Mouse (Mus musculus): Measurements from ENCODE around the gene Ap1g2.

DNA sequence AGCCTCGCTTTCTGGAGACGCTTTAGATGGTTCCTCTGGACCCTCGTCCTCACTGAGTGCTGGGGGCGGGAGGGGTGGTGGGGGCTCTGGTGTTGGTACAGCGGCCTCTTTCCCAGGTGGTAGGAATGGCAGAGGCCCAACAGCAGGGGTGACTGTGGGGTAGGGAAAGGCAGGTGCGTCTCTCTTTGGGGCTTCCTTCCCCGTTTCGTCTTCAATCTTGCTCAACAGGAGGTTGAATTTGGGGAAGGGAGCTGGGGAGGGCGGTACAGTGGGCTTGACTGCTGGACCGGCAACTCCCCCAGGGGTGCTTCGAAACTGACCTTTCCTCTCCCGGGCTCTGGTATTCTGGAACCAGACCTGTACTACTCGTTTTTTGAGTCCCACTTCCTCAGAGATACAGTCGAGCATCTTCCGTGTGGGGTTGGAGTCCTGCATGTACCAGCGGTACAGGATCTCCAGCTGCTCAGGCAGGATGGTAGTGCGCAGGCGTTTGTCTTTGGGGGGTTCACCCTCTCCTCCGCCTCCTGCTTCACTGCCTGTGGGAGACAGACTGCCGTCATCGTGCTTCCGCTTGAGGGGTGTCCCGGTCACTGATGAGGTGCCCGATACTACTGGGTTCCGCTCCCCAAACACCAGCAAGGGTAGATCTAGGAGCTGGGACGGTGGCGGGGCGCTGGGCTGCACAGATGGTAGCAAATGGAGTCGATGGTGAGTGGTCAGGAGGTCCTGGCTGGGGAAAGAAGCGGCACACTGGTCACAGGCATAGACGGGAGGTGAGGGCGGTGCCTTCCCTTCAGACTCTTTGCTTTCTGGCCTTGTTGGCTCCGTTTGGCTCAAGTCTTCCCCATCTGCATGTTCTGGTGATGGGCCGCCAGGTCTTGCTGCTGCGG, 41.7 kb downstream of the Ap1g2 start:
- TF ChIP-seq POLR2A (IDR thresholded peaks at IDR 0.05; ENCODE audit: low read depth, low read length) (no peak), CTCF (IDR thresholded peaks at IDR 0.05; ENCODE audit: extremely low read depth, insufficient read depth, insufficient read length, insufficient replicate concordance) (no peak)

Measured in spleen, adult 2 months (tissue).